Mouse (Mus musculus): ENCODE measurements around the gene Dmrtc1c2. TPM values are rescaled to one million over a fixed set of nuclear protein-coding genes. Genes with fewer than 3 reads are reported as not detected.
"Not testable (repeated sequence)": the region's sequence is repeated elsewhere in the genome, so short reads cannot be mapped to it uniquely, and the experiment has no call there.

Gene Dmrtc1c2
- not detected in 2 replicates for polyA plus RNA-seq (2015; fragmentation: Nextera tagmentation; extraction: Ambion mirVana)

GRCm38 (mm10) chrX:102854516-102854915 is at the start of gene Dmrtc1c2:
Gene Dmrtc1c2 (minus strand): TSS chrX:102854616.
- H3K4me2 ChIP-seq (ENCODE audit: low read depth, low read length); H3K27me3 ChIP-seq (ENCODE audit: control insufficient read depth, insufficient read depth, low read length); H3K9ac ChIP-seq (ENCODE audit: low read length); H3K27ac ChIP-seq (ENCODE audit: low read length); H3K4me3 ChIP-seq (replicated peaks; ENCODE audit: low read length); H3K9me3 ChIP-seq (replicated peaks; ENCODE audit: control insufficient read depth, low read length); ATAC-seq (ENCODE audit: insufficient read depth, low FRiP score); H3K36me3 ChIP-seq (ENCODE audit: control insufficient read depth, insufficient read depth, low read length); H3K4me1 ChIP-seq (ENCODE audit: control insufficient read depth, insufficient read depth, low read length): not testable (repeated sequence)
- WGBS = 90% methylated on average over 2 of the region's 13 CpGs

- ATAC-seq (ENCODE audit: insufficient read depth, low FRiP score) = no peak
- WGBS = 87% methylated on average over 6 of the region's 6 CpGs
- Histone ChIP-seq H3K9ac (ENCODE audit: low read length) (no peak within 1 kb of the TSS), H3K4me1 (ENCODE audit: control insufficient read depth, insufficient read depth, low read length) (no peaks in the 10 kb centered on the region), H3K36me3 (ENCODE audit: control insufficient read depth, insufficient read depth, low read length) (no peaks in the 10 kb centered on the region), H3K4me2 (ENCODE audit: low read depth, low read length) (no peak within 1 kb of the TSS), H3K4me3 (replicated peaks; ENCODE audit: low read length) (no peak within 1 kb of the TSS), H3K27ac (ENCODE audit: low read length) (no peak within 1 kb of the TSS), H3K27me3 (ENCODE audit: control insufficient read depth, insufficient read depth, low read length) (no peaks in the 10 kb centered on the region), H3K9me3 (replicated peaks; ENCODE audit: control insufficient read depth, low read length) (no peaks in the 10 kb centered on the region)
Observed at GRCm38 (mm10) chrX:102867871-102868270, 13.5 kb upstream of the Dmrtc1c2 start, which contains the start of gene 1700031F05Rik. Gene 1700031F05Rik (minus strand): TSS chrX:102867971.

- no peaks in the 10 kb centered on the region for H3K27me3 ChIP-seq (ENCODE audit: control insufficient read depth, insufficient read depth, low read length)
- WGBS = 66% methylated on average over 4 of the region's 4 CpGs
- no peak overlapping the region for H3K4me2 ChIP-seq (ENCODE audit: low read depth, low read length)
- H3K9ac ChIP-seq (ENCODE audit: low read length) = no peak overlapping the region
- no peaks in the 10 kb centered on the region for H3K36me3 ChIP-seq (ENCODE audit: control insufficient read depth, insufficient read depth, low read length)
- no peak for ATAC-seq (ENCODE audit: insufficient read depth, low FRiP score)
- no peak overlapping the region for H3K27ac ChIP-seq (ENCODE audit: low read length)
- no peak overlapping the region for H3K4me3 ChIP-seq (replicated peaks; ENCODE audit: low read length)
- H3K9me3 ChIP-seq (replicated peaks; ENCODE audit: control insufficient read depth, low read length) = no peaks in the 10 kb centered on the region
- H3K4me1 ChIP-seq (ENCODE audit: control insufficient read depth, insufficient read depth, low read length) = no peaks in the 10 kb centered on the region
Observed at GRCm38 (mm10) chrX:102812311-102812710, 42.1 kb downstream of the Dmrtc1c2 start.

GRCm38 (mm10) chrX:102802663-102803062 is 51.8 kb downstream of the Dmrtc1c2 start, which contains the start of gene Dmrtc1c1:
Gene Dmrtc1c1 (plus strand): TSS chrX:102802963.
- not testable (repeated sequence) for H3K9me3 ChIP-seq (replicated peaks; ENCODE audit: control insufficient read depth, low read length); H3K4me1 ChIP-seq (ENCODE audit: control insufficient read depth, insufficient read depth, low read length); H3K27ac ChIP-seq (ENCODE audit: low read length); H3K36me3 ChIP-seq (ENCODE audit: control insufficient read depth, insufficient read depth, low read length); H3K9ac ChIP-seq (ENCODE audit: low read length); H3K4me3 ChIP-seq (replicated peaks; ENCODE audit: low read length); ATAC-seq (ENCODE audit: insufficient read depth, low FRiP score); H3K4me2 ChIP-seq (ENCODE audit: low read depth, low read length); H3K27me3 ChIP-seq (ENCODE audit: control insufficient read depth, insufficient read depth, low read length)
- WGBS = 94% methylated on average over 3 of the region's 14 CpGs

Other genes with a start within 250 kb of the Dmrtc1c2 start
- gene Phka1, start 210.4 kb downstream of the Dmrtc1c2 start, polyA plus RNA-seq (2015; fragmentation: Nextera tagmentation; extraction: Ambion mirVana) = 7.0 and 8.2 TPM in 2 replicates
- not detected in 2 replicates for gene Gm3880, start 167.6 kb downstream of the Dmrtc1c2 start, polyA plus RNA-seq (2015; fragmentation: Nextera tagmentation; extraction: Ambion mirVana)
- gene Gm9112, start 147.0 kb downstream of the Dmrtc1c2 start, polyA plus RNA-seq (2015; fragmentation: Nextera tagmentation; extraction: Ambion mirVana) = not detected in 2 replicates
- gene Dmrtc1b, start 146.8 kb downstream of the Dmrtc1c2 start, polyA plus RNA-seq (2015; fragmentation: Nextera tagmentation; extraction: Ambion mirVana) = not detected in 2 replicates
- gene Dmrtc1c1, start 51.7 kb downstream of the Dmrtc1c2 start, polyA plus RNA-seq (2015; fragmentation: Nextera tagmentation; extraction: Ambion mirVana) = not detected in 2 replicates
- not detected in 2 replicates for gene 1700031F05Rik, start 13.4 kb upstream of the Dmrtc1c2 start, polyA plus RNA-seq (2015; fragmentation: Nextera tagmentation; extraction: Ambion mirVana)
- 0.79 and 1.3 TPM in 2 replicates for gene Dmrtc1a, start 54.1 kb upstream of the Dmrtc1c2 start, polyA plus RNA-seq (2015; fragmentation: Nextera tagmentation; extraction: Ambion mirVana)
- gene 1700011M02Rik, start 54.3 kb upstream of the Dmrtc1c2 start, polyA plus RNA-seq (2015; fragmentation: Nextera tagmentation; extraction: Ambion mirVana) = not detected in 2 replicates
- gene 1700018G05Rik, start 73.8 kb upstream of the Dmrtc1c2 start, polyA plus RNA-seq (2015; fragmentation: Nextera tagmentation; extraction: Ambion mirVana) = not detected in 2 replicates

Measured in stomach, embryonic 16.5 days (tissue).